Mouse (Mus musculus) forebrain, embryonic 14.5 days (tissue): ENCODE measurements around the gene Olfr288. TPM values are rescaled to one million over a fixed set of nuclear protein-coding genes. Genes with fewer than 3 reads are reported as not detected.
A peak's percentile ranks its signal among the peaks of the same experiment; 100 is the strongest.

Experiments used
- ATAC-seq: fragments of 200-750 bp; cut with Nextera tagmentation; 2 replicates; pipeline ENCODE4 v1.8.0; 2017; ENCODE audit warnings: mild to moderate bottlenecking, moderate library complexity
- DNase-seq: peaks from one replicate; pipeline ENCODE4 v3.0.0-alpha.2; 2015; ENCODE audit warnings: low spot score
- H3K27ac ChIP-seq: fragments of 300-500 bp; sonication (generic); 2 replicates; pipeline ENCODE4 v1.5.1; 2014; ENCODE audit warnings: low read depth, mild to moderate bottlenecking, control low read depth, low read length, moderate library complexity
- H3K27me3 ChIP-seq: fragments of 300-500 bp; sonication (generic); replicated peaks from 2 replicates; pipeline ENCODE4 v1.6.1; 2014; ENCODE audit warnings: low read length, control low read depth, mixed read lengths; ENCODE audit not compliant: control insufficient read depth, insufficient read depth
- H3K36me3 ChIP-seq: fragments of 300-500 bp; sonication (generic); 2 replicates; pipeline ENCODE4 v1.6.1; 2014; ENCODE audit warnings: low read length, control low read depth; ENCODE audit not compliant: control insufficient read depth, insufficient read depth
- H3K4me1 ChIP-seq: fragments of 300-500 bp; sonication (generic); 2 replicates; pipeline ENCODE4 v1.6.1; 2014; ENCODE audit warnings: antibody characterized with exemption, low read length, control low read depth; ENCODE audit not compliant: control insufficient read depth, insufficient read depth
- H3K4me2 ChIP-seq: fragments of 300-500 bp; sonication (generic); 2 replicates; pipeline ENCODE4 v1.6.1; 2014; ENCODE audit warnings: mild to moderate bottlenecking, control low read depth, low read length
- H3K4me3 ChIP-seq: fragments of 300-500 bp; sonication (generic); 2 replicates; pipeline ENCODE4 v1.5.1; 2014; ENCODE audit warnings: low read depth, low read length, control low read depth
- H3K9ac ChIP-seq: fragments of 300-500 bp; sonication (generic); 2 replicates; pipeline ENCODE4 v1.6.1; 2014; ENCODE audit warnings: mild to moderate bottlenecking, low read length, control low read depth, moderate library complexity
- H3K9me3 ChIP-seq: fragments of 300-500 bp; sonication (generic); replicated peaks from 2 replicates; pipeline ENCODE4 v1.6.1; 2016; ENCODE audit warnings: low read length, control low read depth, mixed read lengths; ENCODE audit not compliant: control insufficient read depth
- WGBS: fragments of 180-500 bp; shearing (Covaris S2); extraction: QIAGEN DNeasy Blood & Tissue Kit; methylation state at CpG from one replicate; pipeline ENCODE4 v1.1.7; 2014; 5-methylcytosine and 5-hydroxymethylcytosine counted together
- polyA plus RNA-seq: library from polyadenylated mRNA; unstranded; fragments of >200 nt; fragmentation: Nextera tagmentation; extraction: Ambion mirVana; gene quantifications from 2 replicates; pipeline ENCODE4 v1.2.1, GENCODE M21; 2014

Olfr288 gene
- polyA plus RNA-seq, 1 experiment from 2014 or later, result not detected

- Histone ChIP-seq H3K27me3 (no peaks in the 10 kb centered on the region), H3K9me3 (no peaks in the 10 kb centered on the region), H3K4me2 (no peak overlapping the region), H3K27ac (no peak overlapping the region), H3K4me3 (no peak overlapping the region), H3K4me1 (no peaks in the 10 kb centered on the region), H3K9ac (no peak overlapping the region), H3K36me3 (no peaks in the 10 kb centered on the region)
- no peak for ATAC-seq
- WGBS, result 88% methylated on average over 7 of the region's 7 CpGs
- no peak for DNase-seq
Observed at GRCm38 (mm10) chr15:98209676-98210075, 14.3 kb upstream of the Olfr288 start.

GRCm38 (mm10) chr15:98184456-98184855 is 10.9 kb downstream of the Olfr288 start:
- 0 out of 2 replicates have a peak, but pooled peaks cover 3% of the 10 kb centered on the region for H3K4me1 ChIP-seq
- H3K4me3 ChIP-seq, result no peak overlapping the region
- H3K27ac ChIP-seq, result no peak overlapping the region
- H3K9me3 ChIP-seq, result no peaks in the 10 kb centered on the region
- no peaks in the 10 kb centered on the region for H3K27me3 ChIP-seq
- ATAC-seq, result no peak
- WGBS, result 80% methylated on average over 4 of the region's 4 CpGs
- H3K36me3 ChIP-seq, result no peaks in the 10 kb centered on the region
- H3K4me2 ChIP-seq, result no peak overlapping the region
- no peak overlapping the region for H3K9ac ChIP-seq
- no peak for DNase-seq

DNA sequence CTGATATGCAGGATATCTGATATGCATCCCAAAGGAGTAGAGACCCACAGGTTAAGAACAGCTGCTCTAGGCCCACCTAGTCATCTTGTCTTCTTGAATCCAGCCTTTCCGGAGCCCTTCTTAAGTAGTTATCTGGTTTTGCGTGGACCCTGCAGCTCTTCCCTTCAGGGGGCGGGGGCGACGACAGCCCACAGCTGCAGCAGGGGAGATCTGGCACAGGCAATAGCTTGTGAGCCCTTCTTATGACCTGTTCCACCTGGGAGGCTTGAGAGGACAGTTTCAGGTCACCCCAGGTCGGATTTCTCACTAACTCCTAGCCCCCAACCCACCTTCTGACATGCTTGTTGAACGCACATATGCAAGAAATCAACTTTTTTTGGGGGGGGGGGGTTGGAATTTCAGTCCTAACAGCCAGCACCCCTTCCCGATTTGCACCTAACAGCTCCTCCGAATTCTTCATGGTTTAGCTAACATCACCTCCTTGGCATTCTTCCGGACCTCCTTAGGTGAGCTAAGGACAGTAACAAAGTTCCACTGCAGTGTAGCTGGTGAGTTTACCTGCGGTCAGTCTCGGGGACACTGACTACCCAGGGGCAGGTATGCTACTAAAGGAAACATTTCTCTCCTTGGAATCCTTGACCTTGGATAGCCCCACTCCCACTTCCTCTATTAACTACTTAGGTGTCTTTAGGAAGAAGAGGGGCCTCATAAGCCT is 13.3 kb downstream of the Olfr288 start:
- ATAC-seq, result no peak

DNA sequence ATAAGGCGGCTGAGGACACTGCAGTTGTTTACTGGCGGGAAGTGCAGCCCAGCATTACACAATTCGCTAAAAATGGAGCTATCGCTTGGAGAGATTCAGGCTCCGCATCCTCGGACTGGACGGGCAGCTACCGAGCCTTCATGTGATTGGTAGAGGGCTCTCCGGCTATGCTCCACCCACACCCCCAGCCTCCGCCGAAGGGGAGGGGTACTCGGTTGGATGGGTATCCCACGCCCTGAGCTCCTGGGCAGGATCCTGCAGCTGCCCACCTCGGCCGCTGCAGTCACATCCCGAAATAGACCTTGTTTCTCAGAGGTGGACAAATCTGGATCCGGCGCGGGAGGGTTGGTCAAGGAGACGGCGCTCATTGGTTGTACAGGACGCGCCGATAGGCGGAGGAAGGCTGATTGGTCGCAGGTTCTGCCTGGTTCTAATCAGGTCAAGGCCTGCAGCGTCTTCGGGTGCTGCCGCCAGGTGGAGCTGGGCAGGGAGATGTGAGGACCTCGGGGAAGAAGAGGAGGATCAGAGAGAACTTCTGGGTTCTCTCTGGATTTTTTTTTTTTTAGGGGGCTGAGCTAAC is 14.1 kb downstream of the Olfr288 start:
- Histone ChIP-seq H3K4me2 (peak overlapping the region; percentile 83), H3K36me3 (no peaks in the 10 kb centered on the region), H3K9ac (peak overlapping the region; percentile 57), H3K4me1 (0 out of 2 replicates have a peak, but pooled peaks cover 3% of the 10 kb centered on the region), H3K27ac (0 out of 2 replicates have a peak overlapping the region, but pooled peaks have one; percentile 36), H3K9me3 (no peaks in the 10 kb centered on the region), H3K27me3 (no peaks in the 10 kb centered on the region), H3K4me3 (peak overlapping the region; percentile 51)
- under 1% methylated on average over 30 of the region's 30 CpGs for WGBS
- peak; percentile 91 for DNase-seq
- ATAC-seq, result peak; percentile 98

More for the DNA sequence above, 13.3 kb downstream of the Olfr288 start:
- Histone ChIP-seq H3K4me1 (0 out of 2 replicates have a peak, but pooled peaks cover 3% of the 10 kb centered on the region), H3K4me3 (no peak overlapping the region), H3K27ac (no peak overlapping the region), H3K36me3 (no peaks in the 10 kb centered on the region), H3K9me3 (no peaks in the 10 kb centered on the region), H3K4me2 (no peak overlapping the region), H3K27me3 (no peaks in the 10 kb centered on the region), H3K9ac (no peak overlapping the region)
- 78% methylated on average over 12 of the region's 12 CpGs for WGBS
- no peak for DNase-seq

DNA sequence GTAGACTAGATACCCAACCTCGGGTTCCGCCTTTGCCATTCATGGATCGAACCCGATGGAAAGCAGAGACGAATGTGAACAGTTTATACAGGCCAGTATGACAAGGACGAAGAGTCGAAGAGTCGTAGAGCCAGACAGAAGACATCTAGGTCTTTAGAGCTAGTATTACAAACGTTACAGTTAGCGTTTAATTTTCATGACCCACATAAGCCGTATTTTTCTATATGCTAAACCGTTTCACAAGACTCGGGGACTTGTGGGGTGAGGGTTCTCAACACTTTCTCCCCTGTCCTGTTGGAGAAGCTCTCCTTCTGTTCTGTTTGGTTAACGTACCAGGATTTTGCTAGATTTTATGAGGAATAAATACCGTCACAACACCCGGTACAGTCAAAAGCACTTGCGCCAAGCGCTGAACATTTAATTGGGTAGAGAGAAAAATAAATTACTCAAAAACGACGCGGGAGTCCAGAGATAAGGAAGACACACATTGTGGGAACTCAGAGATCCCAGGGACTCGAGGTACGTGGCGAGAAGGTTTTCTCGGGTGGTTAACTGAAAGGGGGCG is 14.7 kb downstream of the Olfr288 start:
- H3K4me3 ChIP-seq, result peak overlapping the region; percentile 51
- ATAC-seq (no peak), DNase-seq (no peak)
- H3K27me3 ChIP-seq, result no peaks in the 10 kb centered on the region
- peak overlapping the region; percentile 57 for H3K9ac ChIP-seq
- H3K36me3 ChIP-seq, result no peaks in the 10 kb centered on the region
- H3K27ac ChIP-seq, result 0 out of 2 replicates have a peak overlapping the region, but pooled peaks have one; percentile 36
- peak overlapping the region; percentile 83 for H3K4me2 ChIP-seq
- no peaks in the 10 kb centered on the region for H3K9me3 ChIP-seq
- 0 out of 2 replicates have a peak, but pooled peaks cover 3% of the 10 kb centered on the region for H3K4me1 ChIP-seq
- WGBS, result 4% methylated on average over 26 of the region's 26 CpGs

DNA sequence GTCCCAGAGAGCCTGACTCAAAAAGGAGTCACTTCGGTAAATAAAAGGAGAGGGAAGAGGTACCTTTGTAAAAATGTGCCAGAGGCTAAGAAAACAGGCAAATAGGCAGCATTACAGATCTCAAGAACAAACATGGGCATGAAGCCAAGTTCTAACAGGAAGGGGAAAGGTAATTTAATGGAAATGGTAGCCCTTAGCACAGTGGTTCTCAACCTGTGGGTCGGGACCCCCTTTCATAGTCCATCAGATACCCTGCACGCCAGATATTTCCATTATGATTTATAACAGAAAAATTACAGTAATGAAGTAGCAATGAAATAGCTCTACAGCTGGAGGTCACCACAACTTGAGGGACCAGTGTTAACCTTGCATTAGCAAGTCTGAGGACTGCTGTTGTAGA is 18.0 kb downstream of the Olfr288 start:
- WGBS, result 76% methylated on average over 3 of the region's 3 CpGs
- 0 out of 2 replicates have a peak, but pooled peaks cover 3% of the 10 kb centered on the region for H3K4me1 ChIP-seq
- H3K9ac ChIP-seq, result no peak overlapping the region
- 0 out of 2 replicates have a peak, but pooled peaks cover 8% of the 10 kb centered on the region for H3K27me3 ChIP-seq
- ATAC-seq (no peak), DNase-seq (no peak)
- H3K36me3 ChIP-seq, result no peaks in the 10 kb centered on the region
- no peak overlapping the region for H3K4me2 ChIP-seq
- H3K9me3 ChIP-seq, result no peaks in the 10 kb centered on the region
- no peak overlapping the region for H3K27ac ChIP-seq
- H3K4me3 ChIP-seq, result no peak overlapping the region

DNA sequence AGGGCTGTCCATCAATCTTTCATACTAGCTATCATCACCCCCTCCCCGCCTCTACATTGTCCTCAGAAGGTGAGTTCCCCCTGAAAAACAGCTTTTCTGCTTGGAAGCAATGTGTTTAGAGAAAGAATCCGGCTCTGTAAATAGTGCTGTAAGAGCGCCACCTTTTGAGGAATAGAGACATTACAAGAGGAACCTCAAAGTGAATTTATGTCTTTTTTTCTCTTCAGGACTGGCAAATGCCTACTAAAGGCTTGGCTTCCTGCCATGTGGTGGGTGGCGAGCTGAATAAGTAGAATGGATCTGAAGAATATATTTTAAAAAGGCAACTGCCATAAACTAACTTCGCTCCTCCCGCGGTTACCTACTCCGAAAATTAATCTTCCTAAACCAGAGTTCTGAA is 21.5 kb downstream of the Olfr288 start:
- H3K36me3 ChIP-seq, result no peaks in the 10 kb centered on the region
- H3K9ac ChIP-seq, result no peak overlapping the region
- H3K27ac ChIP-seq, result no peak overlapping the region
- ATAC-seq (0 out of 2 replicates have a peak, but pooled peaks have one; percentile 37), DNase-seq (peak; percentile 93)
- H3K27me3 ChIP-seq, result peaks cover 10% of the 10 kb centered on the region; the same call in 1 of the 2 replicates
- H3K4me3 ChIP-seq, result no peak overlapping the region
- H3K4me2 ChIP-seq, result no peak overlapping the region
- peaks cover 4% of the 10 kb centered on the region; the same call in 1 of the 2 replicates for H3K4me1 ChIP-seq
- WGBS, result 16% methylated on average over 8 of the region's 8 CpGs
- H3K9me3 ChIP-seq, result no peaks in the 10 kb centered on the region

DNA sequence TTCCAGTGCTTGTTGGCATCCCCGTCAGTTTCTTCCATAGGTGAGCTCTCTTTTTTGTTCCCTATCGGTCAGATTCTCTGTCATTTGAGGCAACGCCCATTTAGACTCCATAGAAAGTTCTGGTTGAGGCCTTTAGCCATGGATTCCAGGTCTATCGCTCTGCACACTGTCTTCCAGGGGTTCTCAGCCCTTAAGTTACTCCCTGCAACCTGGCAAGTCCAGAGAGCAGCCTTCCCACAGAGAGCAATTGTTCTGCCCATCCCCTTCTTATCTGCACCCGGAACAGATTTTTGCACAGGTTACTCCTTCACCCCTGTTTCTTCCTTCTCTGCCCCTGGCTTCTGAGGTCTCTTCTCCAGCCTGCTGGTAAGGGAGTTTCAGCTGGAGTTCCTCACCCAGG is 23.2 kb downstream of the Olfr288 start:
- no peak for ATAC-seq
- 66% methylated on average over 5 of the region's 5 CpGs for whole genome bisulfite sequencing
- peaks cover 20% of the 10 kb centered on the region; the same call in 1 of the 2 replicates for H3K27me3 ChIP-seq
- no peak overlapping the region for H3K9ac ChIP-seq
- H3K36me3 ChIP-seq, result no peaks in the 10 kb centered on the region
- no peak overlapping the region for H3K4me3 ChIP-seq
- no peak overlapping the region for H3K27ac ChIP-seq
- no peaks in the 10 kb centered on the region for H3K9me3 ChIP-seq
- peaks cover 4% of the 10 kb centered on the region; the same call in 1 of the 2 replicates for H3K4me1 ChIP-seq
- no peak for DNase-seq
- no peak overlapping the region for H3K4me2 ChIP-seq
